Mouse (Mus musculus) stomach, postnatal 0 days (tissue): Measurements from ENCODE around the gene Cdk5rap2. TPM values are rescaled to one million over a fixed set of nuclear protein-coding genes. Genes with fewer than 3 reads are reported as not detected.

Source experiments
- ATAC-seq: fragments of 200-750 bp; cut with Nextera tagmentation; 2 replicates; pipeline ENCODE4 v1.8.0; 2017; ENCODE audit not compliant: low FRiP score, low TSS enrichment
- DNase-seq: peaks from one replicate; pipeline ENCODE4 v3.0.0-alpha.2; 2016; ENCODE audit warnings: low spot score
- H3K27ac ChIP-seq: fragments of 300-500 bp; sonication (generic); replicated peaks from 2 replicates; pipeline ENCODE4 v1.5.1; 2014; ENCODE audit warnings: mild to moderate bottlenecking, control low read depth
- H3K27me3 ChIP-seq: fragments of 300-500 bp; sonication (generic); 2 replicates; pipeline ENCODE4 v1.6.1; 2014; ENCODE audit warnings: low read length; ENCODE audit not compliant: control insufficient read depth, insufficient read depth
- H3K36me3 ChIP-seq: fragments of 300-500 bp; sonication (generic); 2 replicates; pipeline ENCODE4 v1.6.1; 2014; ENCODE audit warnings: low read length, mixed read lengths; ENCODE audit not compliant: control insufficient read depth, insufficient read depth
- H3K4me1 ChIP-seq: fragments of 300-500 bp; sonication (generic); replicated peaks from 2 replicates; pipeline ENCODE4 v1.6.1; 2014; ENCODE audit warnings: antibody characterized with exemption; ENCODE audit not compliant: control insufficient read depth, insufficient read depth
- H3K4me2 ChIP-seq: fragments of 300-500 bp; sonication (generic); replicated peaks from 2 replicates; pipeline ENCODE4 v1.6.1; 2014; ENCODE audit warnings: low read depth, mild to moderate bottlenecking, control low read depth, moderate library complexity
- H3K4me3 ChIP-seq: fragments of 300-500 bp; sonication (generic); 2 replicates; pipeline ENCODE4 v1.5.1; 2014; ENCODE audit warnings: low read depth, low read length, control low read depth
- H3K9ac ChIP-seq: fragments of 300-500 bp; sonication (generic); 2 replicates; pipeline ENCODE4 v1.6.1; 2014; ENCODE audit warnings: mild to moderate bottlenecking, low read length, control low read depth, mixed read lengths
- H3K9me3 ChIP-seq: fragments of 300-500 bp; sonication (generic); 2 replicates; pipeline ENCODE4 v1.6.1; 2016; ENCODE audit warnings: low read length; ENCODE audit not compliant: control insufficient read depth
- CTCF ChIP-seq: IDR thresholded peaks from 2 replicates; pipeline ENCODE4 v1.5.1; 2016; ENCODE audit warnings: antibody characterized with exemption, low read depth, mild to moderate bottlenecking, moderate library complexity
- EP300 ChIP-seq: optimal IDR thresholded peaks from 2 replicates; pipeline ENCODE3; 2016; ENCODE audit warnings: antibody characterized with exemption
- WGBS: fragments of 180-500 bp; shearing (Covaris S2); extraction: QIAGEN DNeasy Blood & Tissue Kit; methylation state at CpG from one replicate; pipeline ENCODE4 v1.1.7; 2014; 5-methylcytosine and 5-hydroxymethylcytosine counted together
- polyA plus RNA-seq: library from polyadenylated mRNA; unstranded; fragments of >200 nt; fragmentation: Nextera tagmentation; extraction: Ambion mirVana; gene quantifications from 2 replicates; pipeline ENCODE4 v1.2.1, GENCODE M21; 2015

Cdk5rap2 gene
- polyA plus RNA-seq, 1 experiment from 2014 or later, result 5.1 TPM

- H3K27ac ChIP-seq, result no peak overlapping the region
- ATAC-seq (no peak), DNase-seq (peak; percentile 9)
- no peaks in the 10 kb centered on the region for H3K9me3 ChIP-seq
- WGBS, result 88% methylated on average over 11 of the region's 11 CpGs
- TF ChIP-seq CTCF (no peak), EP300 (no peak)
- no peak overlapping the region for H3K4me2 ChIP-seq
- H3K4me1 ChIP-seq, result no peaks in the 10 kb centered on the region
- H3K4me3 ChIP-seq, result no peak overlapping the region
- H3K36me3 ChIP-seq, result no peaks in the 10 kb centered on the region
- no peaks in the 10 kb centered on the region for H3K27me3 ChIP-seq
- no peak overlapping the region for H3K9ac ChIP-seq
These were observed 45.0 kb downstream of the Cdk5rap2 start for GRCm38 (mm10) chr4:70365061-70365858.

- no peak overlapping the region for H3K27ac ChIP-seq
- no peak overlapping the region for H3K4me3 ChIP-seq
- no peak for ATAC-seq
- TF ChIP-seq CTCF (no peak), EP300 (no peak)
- no peaks in the 10 kb centered on the region for H3K4me1 ChIP-seq
- no peak overlapping the region for H3K9ac ChIP-seq
- no peak overlapping the region for H3K4me2 ChIP-seq
- WGBS, result 58% methylated on average over 4 of the region's 4 CpGs
- no peaks in the 10 kb centered on the region for H3K36me3 ChIP-seq
- H3K9me3 ChIP-seq, result no peaks in the 10 kb centered on the region
- H3K27me3 ChIP-seq, result no peaks in the 10 kb centered on the region
- no peak for DNase-seq
These were observed 48.9 kb downstream of the Cdk5rap2 start for GRCm38 (mm10) chr4:70361366-70361765.

- DNase-seq (peak; percentile 58), ATAC-seq (peak; percentile 92)
- H3K4me3 ChIP-seq, result no peak overlapping the region
- H3K36me3 ChIP-seq, result 0 out of 2 replicates have a peak, but pooled peaks cover 2% of the 10 kb centered on the region
- H3K27ac ChIP-seq, result no peak overlapping the region
- H3K4me1 ChIP-seq, result no peaks in the 10 kb centered on the region
- H3K4me2 ChIP-seq, result no peak overlapping the region
- no peak overlapping the region for H3K9ac ChIP-seq
- TF ChIP-seq CTCF (peak; percentile 95), EP300 (no peak)
- WGBS, result 47% methylated on average over 9 of the region's 9 CpGs
- no peaks in the 10 kb centered on the region for H3K9me3 ChIP-seq
- no peaks in the 10 kb centered on the region for H3K27me3 ChIP-seq
These were observed 54.4 kb downstream of the Cdk5rap2 start for GRCm38 (mm10) chr4:70355659-70356350.

GRCm38 (mm10) chr4:70354448-70354847, 55.8 kb downstream of the Cdk5rap2 start:
- TF ChIP-seq CTCF, result no peak
- no peak for TF ChIP-seq EP300
- 84% methylated on average over 14 of the region's 14 CpGs for WGBS
- Histone ChIP-seq H3K27ac (no peak overlapping the region), H3K27me3 (no peaks in the 10 kb centered on the region), H3K9me3 (no peaks in the 10 kb centered on the region), H3K4me1 (no peaks in the 10 kb centered on the region), H3K4me3 (no peak overlapping the region), H3K36me3 (0 out of 2 replicates have a peak, but pooled peaks cover 2% of the 10 kb centered on the region), H3K9ac (no peak overlapping the region), H3K4me2 (no peak overlapping the region)
- DNase-seq, result no peak
- no peak for ATAC-seq

- Histone ChIP-seq H3K4me1 (no peaks in the 10 kb centered on the region), H3K4me3 (no peak overlapping the region), H3K27me3 (no peaks in the 10 kb centered on the region), H3K36me3 (0 out of 2 replicates have a peak, but pooled peaks cover 2% of the 10 kb centered on the region), H3K27ac (no peak overlapping the region), H3K9ac (no peak overlapping the region), H3K4me2 (no peak overlapping the region), H3K9me3 (no peaks in the 10 kb centered on the region)
- no peak for DNase-seq
- ATAC-seq, result no peak
- no peak for TF ChIP-seq CTCF
- TF ChIP-seq EP300, result no peak
- 86% methylated on average over 3 of the region's 3 CpGs for WGBS
These were observed 56.6 kb downstream of the Cdk5rap2 start for GRCm38 (mm10) chr4:70353656-70354055.
